Mouse (Mus musculus): ENCODE data around the gene Olfr1029. TPM values are rescaled to one million over a fixed set of nuclear protein-coding genes. Genes with fewer than 3 reads are reported as not detected.

Gene Olfr1029
- total and polyA plus RNA-seq, 3 experiments: 0.20 TPM; not detected in 2

Other genes with a start within 250 kb of the Olfr1029 start
- gene Olfr1012, start 211.1 kb upstream of the Olfr1029 start, total RNA-seq (2021): not detected
- not detected in 2 replicates for gene Olfr1012, start 211.1 kb upstream of the Olfr1029 start, polyA plus RNA-seq (2012; rRNA removed)
- not detected for gene Olfr1013, start 206.8 kb upstream of the Olfr1029 start, total RNA-seq (2021)
- not detected in 2 replicates for gene Olfr1013, start 206.8 kb upstream of the Olfr1029 start, polyA plus RNA-seq (2012; rRNA removed)
- not detected for gene Olfr1014, start 201.2 kb upstream of the Olfr1029 start, total RNA-seq (2021)
- gene Olfr1014, start 201.2 kb upstream of the Olfr1029 start, polyA plus RNA-seq (2012; rRNA removed): not detected in 2 replicates
- not detected for gene Olfr1015, start 191.9 kb upstream of the Olfr1029 start, total RNA-seq (2021)
- not detected in 2 replicates for gene Olfr1015, start 191.9 kb upstream of the Olfr1029 start, polyA plus RNA-seq (2012; rRNA removed)
- not detected for gene Olfr1016, start 171.4 kb upstream of the Olfr1029 start, total RNA-seq (2021)
- not detected in 2 replicates for gene Olfr1016, start 171.4 kb upstream of the Olfr1029 start, polyA plus RNA-seq (2012; rRNA removed)
- gene Olfr1018, start 155.4 kb upstream of the Olfr1029 start, total RNA-seq (2021): not detected
- not detected in 2 replicates for gene Olfr1018, start 155.4 kb upstream of the Olfr1029 start, polyA plus RNA-seq (2012; rRNA removed)
- gene Olfr1019, start 128.4 kb upstream of the Olfr1029 start, total RNA-seq (2021): not detected
- not detected in 2 replicates for gene Olfr1019, start 128.4 kb upstream of the Olfr1029 start, polyA plus RNA-seq (2012; rRNA removed)
- not detected for gene Olfr1020, start 126.9 kb upstream of the Olfr1029 start, total RNA-seq (2021)
- gene Olfr1020, start 126.9 kb upstream of the Olfr1029 start, polyA plus RNA-seq (2012; rRNA removed): not detected in 2 replicates
- gene Olfr1022, start 105.3 kb upstream of the Olfr1029 start, total RNA-seq (2021): not detected
- gene Olfr1022, start 105.3 kb upstream of the Olfr1029 start, polyA plus RNA-seq (2012; rRNA removed): not detected in 2 replicates
- gene Olfr1023, start 88.3 kb upstream of the Olfr1029 start, total RNA-seq (2021): not detected
- gene Olfr1023, start 88.3 kb upstream of the Olfr1029 start, polyA plus RNA-seq (2012; rRNA removed): not detected in 2 replicates
- not detected for gene Olfr1024, start 68.8 kb upstream of the Olfr1029 start, total RNA-seq (2021)
- gene Olfr1024, start 68.8 kb upstream of the Olfr1029 start, polyA plus RNA-seq (2012; rRNA removed): not detected in 2 replicates
- not detected for gene Olfr1025-ps1, start 58.7 kb upstream of the Olfr1029 start, total RNA-seq (2021)
- gene Olfr1025-ps1, start 58.7 kb upstream of the Olfr1029 start, polyA plus RNA-seq (2012; rRNA removed): not detected in 2 replicates
- not detected for gene Olfr1026, start 52.3 kb upstream of the Olfr1029 start, total RNA-seq (2021)
- gene Olfr1026, start 52.3 kb upstream of the Olfr1029 start, polyA plus RNA-seq (2012; rRNA removed): not detected in 2 replicates
- not detected for gene Olfr1028, start 23.5 kb upstream of the Olfr1029 start, total RNA-seq (2021)
- gene Olfr1028, start 23.5 kb upstream of the Olfr1029 start, polyA plus RNA-seq (2012; rRNA removed): not detected in 2 replicates
- gene Olfr1030, start 5.4 kb downstream of the Olfr1029 start, total RNA-seq (2021): not detected
- not detected in 2 replicates for gene Olfr1030, start 5.4 kb downstream of the Olfr1029 start, polyA plus RNA-seq (2012; rRNA removed)
- not detected for gene Olfr1031, start 16.4 kb downstream of the Olfr1029 start, total RNA-seq (2021)
- not detected in 2 replicates for gene Olfr1031, start 16.4 kb downstream of the Olfr1029 start, polyA plus RNA-seq (2012; rRNA removed)
- gene Olfr1032, start 31.6 kb downstream of the Olfr1029 start, total RNA-seq (2021): not detected
- not detected in 2 replicates for gene Olfr1032, start 31.6 kb downstream of the Olfr1029 start, polyA plus RNA-seq (2012; rRNA removed)
- 1 to 10 TPM; 4.7 to 7.0 TPM for gene Olfr1033, start 46.7 kb downstream of the Olfr1029 start, total RNA-seq (2021)
- gene Olfr1033, start 46.7 kb downstream of the Olfr1029 start, polyA plus RNA-seq (2012; rRNA removed): 1.6 and 4.5 TPM in 2 replicates
- under 1 TPM; 0.10 to 0.16 TPM for gene Olfr1034, start 72.0 kb downstream of the Olfr1029 start, total RNA-seq (2021)
- gene Olfr1034, start 72.0 kb downstream of the Olfr1029 start, polyA plus RNA-seq (2012; rRNA removed): 0.20 and 0.73 TPM in 2 replicates
- gene Olfr1036, start 100.1 kb downstream of the Olfr1029 start, total RNA-seq (2021): not detected
- gene Olfr1036, start 100.1 kb downstream of the Olfr1029 start, polyA plus RNA-seq (2012; rRNA removed): not detected in 2 replicates
- not detected for gene Olfr1037, start 113.5 kb downstream of the Olfr1029 start, total RNA-seq (2021)
- not detected in 2 replicates for gene Olfr1037, start 113.5 kb downstream of the Olfr1029 start, polyA plus RNA-seq (2012; rRNA removed)
- not detected for gene Olfr1039, start 162.0 kb downstream of the Olfr1029 start, total RNA-seq (2021)
- gene Olfr1039, start 162.0 kb downstream of the Olfr1029 start, polyA plus RNA-seq (2012; rRNA removed): not detected in 2 replicates
- gene Olfr1040, start 172.8 kb downstream of the Olfr1029 start, total RNA-seq (2021): not detected
- gene Olfr1040, start 172.8 kb downstream of the Olfr1029 start, polyA plus RNA-seq (2012; rRNA removed): not detected in 2 replicates
- gene Olfr1042, start 187.9 kb downstream of the Olfr1029 start, total RNA-seq (2021): not detected
- gene Olfr1042, start 187.9 kb downstream of the Olfr1029 start, polyA plus RNA-seq (2012; rRNA removed): not detected in 2 replicates
- gene Olfr1043, start 193.6 kb downstream of the Olfr1029 start, total RNA-seq (2021): not detected
- not detected in 2 replicates for gene Olfr1043, start 193.6 kb downstream of the Olfr1029 start, polyA plus RNA-seq (2012; rRNA removed)
- not detected for gene Olfr1044, start 203.9 kb downstream of the Olfr1029 start, total RNA-seq (2021)
- gene Olfr1044, start 203.9 kb downstream of the Olfr1029 start, polyA plus RNA-seq (2012; rRNA removed): not detected in 2 replicates
- gene Olfr52, start 211.8 kb downstream of the Olfr1029 start, total RNA-seq (2021): not detected
- gene Olfr52, start 211.8 kb downstream of the Olfr1029 start, polyA plus RNA-seq (2012; rRNA removed): not detected in 2 replicates
- gene Olfr1045, start 229.1 kb downstream of the Olfr1029 start, total RNA-seq (2021): not detected
- gene Olfr1045, start 229.1 kb downstream of the Olfr1029 start, polyA plus RNA-seq (2012; rRNA removed): not detected in 2 replicates
- not detected for gene Olfr1046, start 245.4 kb downstream of the Olfr1029 start, total RNA-seq (2021)
- gene Olfr1046, start 245.4 kb downstream of the Olfr1029 start, polyA plus RNA-seq (2012; rRNA removed): not detected in 2 replicates